Mouse (Mus musculus): ENCODE results near the gene Magi2. TPM values are rescaled to one million over a fixed set of nuclear protein-coding genes. Genes with fewer than 3 reads are reported as not detected.

Magi2 gene
- polyA plus RNA-seq, 1 experiment from 2014 or later = 2.3 TPM

DNA sequence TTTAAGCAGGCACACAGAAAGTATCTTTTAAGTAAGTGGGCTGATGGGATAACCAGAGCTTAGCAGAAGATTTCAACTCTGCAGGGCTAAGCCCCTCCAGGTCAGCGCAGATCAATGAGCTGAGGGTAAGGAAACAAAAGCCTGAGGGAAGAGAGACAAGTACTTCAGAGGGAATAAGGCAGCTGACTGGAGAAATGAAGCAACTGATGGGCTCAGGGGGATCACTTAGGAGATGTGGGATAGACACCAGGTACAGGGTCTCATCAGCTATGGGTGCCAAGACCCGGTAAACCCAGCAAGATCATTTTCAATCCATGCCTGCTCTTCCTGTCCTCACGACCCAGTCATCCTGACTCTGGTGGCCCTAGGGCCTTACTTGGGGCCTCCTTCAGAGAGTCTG, 1395.6 kb downstream of the Magi2 start:
- Histone ChIP-seq H3K27ac (no peak overlapping the region), H3K36me3 (no peaks in the 10 kb centered on the region), H3K27me3 (replicated peaks) (no peaks in the 10 kb centered on the region), H3K4me3 (replicated peaks) (no peak overlapping the region), H3K4me1 (replicated peaks) (no peaks in the 10 kb centered on the region), H3K9me3 (no peaks in the 10 kb centered on the region), H3K4me2 (replicated peaks) (no peak overlapping the region), H3K9ac (no peak overlapping the region)
- no peak for ATAC-seq
- 78% methylated on average over 3 of the region's 3 CpGs for WGBS

DNA sequence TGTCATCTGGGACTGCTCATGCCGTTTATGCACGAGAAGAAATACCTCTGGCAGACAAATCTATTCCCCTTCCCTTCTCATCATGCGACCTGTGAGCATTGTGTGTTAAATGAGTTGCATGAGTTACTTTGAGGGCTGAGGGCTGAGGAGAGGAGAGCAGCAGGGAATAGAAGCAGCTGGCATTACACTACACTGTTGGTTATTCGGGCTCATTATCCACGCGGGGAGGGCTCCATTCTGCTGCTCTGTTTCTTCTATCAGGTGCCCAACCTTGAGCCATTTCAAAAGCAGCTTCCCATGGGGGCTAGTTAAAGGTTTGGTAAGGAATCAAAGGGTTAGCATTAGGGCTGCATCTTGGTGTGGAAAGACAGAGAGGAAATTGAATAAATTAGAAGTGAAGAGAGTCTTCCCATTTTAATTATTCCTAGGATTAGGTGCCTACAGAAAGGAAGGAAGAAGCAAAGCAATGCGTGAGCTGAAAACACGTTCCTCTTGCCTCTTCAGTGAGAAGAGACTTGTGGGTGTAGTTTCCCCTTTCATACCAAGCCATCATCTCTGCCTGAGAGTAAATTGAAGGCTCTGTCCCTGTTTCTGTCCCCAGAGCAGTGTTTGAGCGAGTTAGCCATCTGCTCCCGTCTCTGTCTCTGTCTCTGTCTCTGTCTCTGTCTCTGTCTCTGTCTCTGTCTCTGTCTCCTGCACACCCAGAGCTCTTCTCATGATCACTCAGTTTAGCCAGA, 1396.2 kb downstream of the Magi2 start:
- Histone ChIP-seq H3K9ac (no peak overlapping the region), H3K27ac (no peak overlapping the region), H3K9me3 (no peaks in the 10 kb centered on the region), H3K27me3 (replicated peaks) (no peaks in the 10 kb centered on the region), H3K36me3 (no peaks in the 10 kb centered on the region), H3K4me3 (replicated peaks) (no peak overlapping the region), H3K4me1 (replicated peaks) (no peaks in the 10 kb centered on the region), H3K4me2 (replicated peaks) (no peak overlapping the region)
- ATAC-seq = no peak
- 70% methylated on average over 10 of the region's 10 CpGs for WGBS

DNA sequence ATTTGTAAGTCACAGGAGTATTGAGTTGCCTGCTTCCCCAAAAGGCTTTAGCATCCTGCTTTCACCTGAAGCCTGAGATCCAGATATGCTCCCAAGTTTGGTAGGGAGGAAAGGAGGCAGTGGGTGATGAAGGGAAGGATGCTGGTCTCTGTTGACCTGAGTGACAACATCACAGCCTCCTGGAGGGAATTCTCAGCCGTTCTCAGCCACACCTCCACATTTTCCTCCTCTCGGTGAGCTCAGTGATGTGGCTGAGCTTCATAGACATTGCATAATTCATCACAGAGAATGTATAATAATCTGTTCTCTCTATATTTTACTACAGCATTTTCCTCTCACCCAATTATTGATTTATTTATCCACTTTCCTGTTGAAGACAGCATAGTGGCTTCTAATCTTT, 1398.3 kb downstream of the Magi2 start:
- Histone ChIP-seq H3K27me3 (replicated peaks) (no peaks in the 10 kb centered on the region), H3K4me2 (replicated peaks) (no peak overlapping the region), H3K4me1 (replicated peaks) (no peaks in the 10 kb centered on the region), H3K9me3 (no peaks in the 10 kb centered on the region), H3K27ac (no peak overlapping the region), H3K4me3 (replicated peaks) (no peak overlapping the region), H3K36me3 (no peaks in the 10 kb centered on the region), H3K9ac (no peak overlapping the region)
- ATAC-seq = no peak
- WGBS = 80% methylated on average over 2 of the region's 2 CpGs

DNA sequence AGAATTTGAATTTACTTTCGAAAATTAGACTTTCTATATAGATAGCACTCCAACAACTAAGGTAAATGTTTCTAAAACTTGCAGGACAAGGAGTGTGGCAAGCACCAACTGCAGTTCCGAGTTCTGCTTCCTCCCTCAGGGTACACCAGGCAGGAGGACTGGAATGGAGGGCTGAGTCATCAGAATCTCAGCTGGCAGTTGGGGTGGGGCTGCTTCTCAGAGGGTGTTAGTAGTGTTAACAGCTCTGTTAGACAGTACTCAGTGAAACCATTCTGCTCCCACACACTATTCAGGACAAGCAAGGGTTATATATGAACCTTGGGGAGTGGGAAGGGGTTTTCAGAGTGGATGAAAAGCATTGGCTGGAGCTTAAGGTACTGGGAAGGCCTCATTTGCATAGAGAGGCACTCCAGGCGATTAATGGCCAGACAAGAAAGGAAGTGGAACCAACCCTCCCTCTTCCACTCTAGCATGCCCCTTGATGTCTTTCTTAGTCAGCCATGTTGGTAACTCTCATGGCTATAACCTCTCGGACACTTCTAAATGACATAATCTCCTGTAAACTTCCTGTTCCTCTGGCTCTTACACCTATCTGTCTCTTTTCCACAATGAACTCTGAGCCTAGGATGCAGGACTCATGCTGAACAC, 1402.2 kb downstream of the Magi2 start:
- 68% methylated on average over 4 of the region's 4 CpGs for WGBS

DNA sequence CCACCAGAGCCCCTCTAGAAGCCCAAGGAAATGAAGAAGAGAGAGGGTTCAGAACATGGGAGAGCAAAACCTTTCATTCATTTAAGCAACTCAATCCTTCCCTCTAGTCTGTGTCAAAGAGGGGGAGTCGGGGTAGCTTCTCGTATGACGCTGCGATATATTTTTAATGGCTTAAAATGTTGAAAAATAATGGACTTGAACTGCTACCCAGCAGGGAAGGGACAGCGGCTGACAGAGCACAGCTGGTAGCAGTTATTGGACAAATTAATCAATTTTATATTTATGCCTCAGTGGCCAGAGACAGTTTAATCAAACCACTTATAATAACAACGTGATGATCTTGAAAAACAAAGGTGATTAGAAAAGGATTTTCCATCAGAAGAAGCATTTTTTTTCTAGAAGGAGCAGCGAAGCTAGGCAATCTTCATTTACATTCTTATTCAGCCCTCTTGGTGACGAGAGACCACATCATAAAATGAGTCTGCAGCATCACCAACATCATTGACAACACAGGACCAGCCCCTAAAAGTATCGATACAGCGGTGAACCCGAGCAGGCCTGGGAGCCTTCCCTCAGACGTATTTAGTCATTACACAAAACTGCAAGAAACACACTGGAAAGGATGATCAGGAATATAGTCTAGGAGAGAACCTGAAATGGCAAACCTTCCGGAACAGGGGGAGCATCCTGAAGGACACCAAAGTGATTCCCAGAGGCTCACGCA, 1407.4 kb downstream of the Magi2 start:
- Histone ChIP-seq H3K4me1 (replicated peaks) (no peaks in the 10 kb centered on the region), H3K4me2 (replicated peaks) (no peak overlapping the region), H3K9me3 (no peaks in the 10 kb centered on the region), H3K27ac (no peak overlapping the region), H3K27me3 (replicated peaks) (no peaks in the 10 kb centered on the region), H3K36me3 (no peaks in the 10 kb centered on the region), H3K4me3 (replicated peaks) (no peak overlapping the region), H3K9ac (no peak overlapping the region)
- ATAC-seq = no peak
- WGBS = 74% methylated on average over 14 of the region's 14 CpGs

More for the DNA sequence above, 1402.2 kb downstream of the Magi2 start:
- Histone ChIP-seq H3K27me3 (replicated peaks) (no peaks in the 10 kb centered on the region), H3K4me3 (replicated peaks) (no peak overlapping the region), H3K36me3 (no peaks in the 10 kb centered on the region), H3K4me1 (replicated peaks) (no peaks in the 10 kb centered on the region), H3K9me3 (no peaks in the 10 kb centered on the region), H3K4me2 (replicated peaks) (no peak overlapping the region), H3K9ac (no peak overlapping the region), H3K27ac (no peak overlapping the region)
- no peak for ATAC-seq

DNA sequence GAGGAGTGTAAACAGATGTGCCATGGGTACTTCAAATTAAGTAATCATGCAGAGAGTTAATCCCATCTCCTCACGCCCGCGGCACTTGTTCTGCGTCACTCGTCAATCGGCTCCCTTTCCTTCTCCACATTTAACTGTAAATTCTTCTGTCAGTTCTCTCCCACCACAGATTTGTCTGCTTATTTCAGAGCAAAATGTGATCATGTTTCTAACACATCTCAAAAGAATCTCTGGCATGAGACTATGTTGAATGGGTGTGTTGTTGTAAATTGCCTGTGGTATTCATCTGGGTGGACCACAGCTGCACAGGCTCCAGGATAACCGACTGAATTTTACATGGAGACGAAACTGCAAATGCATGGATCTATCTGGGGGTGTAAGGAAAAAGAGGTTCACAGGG, 1408.0 kb downstream of the Magi2 start:
- no peak overlapping the region for H3K4me2 ChIP-seq (replicated peaks)
- no peaks in the 10 kb centered on the region for H3K9me3 ChIP-seq
- no peak overlapping the region for H3K27ac ChIP-seq
- H3K9ac ChIP-seq = no peak overlapping the region
- no peak overlapping the region for H3K4me3 ChIP-seq (replicated peaks)
- H3K36me3 ChIP-seq = no peaks in the 10 kb centered on the region
- no peaks in the 10 kb centered on the region for H3K4me1 ChIP-seq (replicated peaks)
- WGBS = 81% methylated on average over 8 of the region's 8 CpGs
- no peak for ATAC-seq
- no peaks in the 10 kb centered on the region for H3K27me3 ChIP-seq (replicated peaks)

DNA sequence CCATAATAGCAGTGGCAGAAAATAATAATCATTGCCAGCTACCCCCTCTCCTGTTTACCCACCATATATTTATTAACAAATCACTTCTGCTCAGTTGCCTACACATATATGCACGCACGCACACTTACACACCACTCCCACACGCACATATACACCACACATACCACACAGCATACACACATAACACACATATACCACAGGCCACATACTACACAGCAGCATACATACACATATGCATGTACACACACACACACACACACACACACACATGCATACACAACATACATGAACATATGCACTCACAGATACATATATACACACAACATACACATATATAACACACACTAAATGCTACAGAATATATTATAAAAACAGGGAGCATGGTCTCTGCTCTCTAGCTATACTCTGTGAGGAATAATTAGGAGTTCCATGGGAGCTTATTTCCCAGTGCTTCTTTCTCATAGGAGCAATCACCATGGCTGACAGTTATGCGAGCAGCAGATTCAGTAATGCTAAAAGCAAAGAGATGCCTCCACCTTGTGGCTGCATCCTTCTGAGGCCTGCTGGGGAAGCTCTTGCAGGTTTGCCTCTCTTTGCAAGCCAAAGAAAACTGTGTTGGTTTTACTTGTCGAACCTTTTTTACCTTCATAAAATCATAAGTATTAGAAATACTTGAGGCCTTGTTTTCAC, 1410.6 kb downstream of the Magi2 start:
- no peaks in the 10 kb centered on the region for H3K4me1 ChIP-seq (replicated peaks)
- no peak overlapping the region for H3K27ac ChIP-seq
- H3K4me3 ChIP-seq (replicated peaks) = no peak overlapping the region
- H3K4me2 ChIP-seq (replicated peaks) = no peak overlapping the region
- no peak overlapping the region for H3K9ac ChIP-seq
- no peaks in the 10 kb centered on the region for H3K36me3 ChIP-seq
- WGBS = 74% methylated on average over 5 of the region's 5 CpGs
- ATAC-seq = no peak
- no peaks in the 10 kb centered on the region for H3K9me3 ChIP-seq
- H3K27me3 ChIP-seq (replicated peaks) = no peaks in the 10 kb centered on the region

DNA sequence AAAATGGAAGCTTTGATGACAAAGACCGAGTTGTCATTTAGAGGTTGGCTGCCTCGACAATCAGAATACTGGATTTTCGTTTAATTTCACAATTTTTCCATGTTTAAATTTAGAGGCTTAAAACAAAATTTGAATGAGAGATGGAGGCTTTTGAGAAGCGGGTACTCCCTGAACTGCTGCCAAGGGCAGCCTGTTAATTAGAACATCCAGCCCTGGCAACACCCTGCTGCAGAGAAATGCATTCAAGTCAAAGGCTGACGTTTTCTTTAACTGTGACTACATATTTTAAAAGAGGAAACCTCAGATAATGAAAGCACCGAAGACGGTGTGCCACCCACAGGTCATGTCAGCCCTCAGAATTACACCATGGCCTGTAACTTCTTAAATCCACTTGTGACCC, 1415.4 kb downstream of the Magi2 start:
- WGBS = 74% methylated on average over 7 of the region's 7 CpGs
- Histone ChIP-seq H3K9me3 (no peaks in the 10 kb centered on the region), H3K27ac (no peak overlapping the region), H3K27me3 (replicated peaks) (no peaks in the 10 kb centered on the region), H3K9ac (no peak overlapping the region), H3K4me3 (replicated peaks) (no peak overlapping the region), H3K4me2 (replicated peaks) (no peak overlapping the region), H3K36me3 (no peaks in the 10 kb centered on the region), H3K4me1 (replicated peaks) (no peaks in the 10 kb centered on the region)
- ATAC-seq = no peak

DNA sequence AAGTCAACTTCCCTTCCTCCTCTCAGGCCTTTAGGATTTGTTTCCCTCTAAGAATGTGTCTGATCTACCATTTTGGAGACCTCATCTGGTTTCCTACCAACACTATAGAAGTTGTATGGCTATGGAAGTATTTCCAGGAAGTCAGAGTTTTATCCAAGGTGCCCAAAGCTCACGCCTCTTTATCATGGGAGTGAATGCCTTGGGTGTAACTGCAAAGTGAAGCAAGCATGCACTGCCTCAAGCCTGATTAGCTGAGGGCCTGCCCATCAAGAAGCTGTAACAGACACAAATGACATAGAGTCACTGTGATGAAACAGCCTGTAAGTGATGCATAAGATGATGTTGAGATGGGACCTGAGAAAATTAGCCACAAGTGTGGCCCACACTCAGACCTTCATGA, 1416.9 kb downstream of the Magi2 start:
- H3K27me3 ChIP-seq (replicated peaks) = no peaks in the 10 kb centered on the region
- no peak overlapping the region for H3K4me2 ChIP-seq (replicated peaks)
- no peak overlapping the region for H3K27ac ChIP-seq
- no peak for ATAC-seq
- H3K36me3 ChIP-seq = no peaks in the 10 kb centered on the region
- no peak overlapping the region for H3K4me3 ChIP-seq (replicated peaks)
- H3K9ac ChIP-seq = no peak overlapping the region
- H3K4me1 ChIP-seq (replicated peaks) = no peaks in the 10 kb centered on the region
- no peaks in the 10 kb centered on the region for H3K9me3 ChIP-seq
- WGBS = 86% methylated on average over 1 of the region's 1 CpGs

DNA sequence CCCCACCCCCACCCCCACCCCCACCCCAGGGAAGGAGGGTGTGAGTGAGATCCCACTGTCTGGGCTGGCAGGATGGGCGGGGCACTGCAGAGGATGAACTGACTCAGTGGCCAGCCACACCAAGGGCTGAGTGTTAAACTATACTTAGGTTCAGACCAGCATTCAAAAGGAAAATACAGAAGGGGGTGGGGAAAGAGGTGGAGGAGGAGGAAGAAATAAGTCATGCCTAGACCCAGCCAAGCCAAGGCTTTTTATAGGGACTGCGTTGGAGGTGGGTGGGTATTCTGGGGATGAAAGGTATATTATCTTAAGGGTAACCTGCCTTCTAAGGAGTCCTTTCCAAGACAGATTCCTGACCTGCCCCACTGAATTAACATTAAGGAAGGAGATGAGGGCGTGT, 1420.1 kb downstream of the Magi2 start:
- Histone ChIP-seq H3K4me3 (replicated peaks) (no peak overlapping the region), H3K4me2 (replicated peaks) (no peak overlapping the region), H3K36me3 (no peaks in the 10 kb centered on the region), H3K4me1 (replicated peaks) (no peaks in the 10 kb centered on the region), H3K9ac (no peak overlapping the region), H3K27ac (no peak overlapping the region), H3K27me3 (replicated peaks) (no peaks in the 10 kb centered on the region), H3K9me3 (no peaks in the 10 kb centered on the region)
- 90% methylated on average over 3 of the region's 3 CpGs for WGBS
- ATAC-seq = no peak

DNA sequence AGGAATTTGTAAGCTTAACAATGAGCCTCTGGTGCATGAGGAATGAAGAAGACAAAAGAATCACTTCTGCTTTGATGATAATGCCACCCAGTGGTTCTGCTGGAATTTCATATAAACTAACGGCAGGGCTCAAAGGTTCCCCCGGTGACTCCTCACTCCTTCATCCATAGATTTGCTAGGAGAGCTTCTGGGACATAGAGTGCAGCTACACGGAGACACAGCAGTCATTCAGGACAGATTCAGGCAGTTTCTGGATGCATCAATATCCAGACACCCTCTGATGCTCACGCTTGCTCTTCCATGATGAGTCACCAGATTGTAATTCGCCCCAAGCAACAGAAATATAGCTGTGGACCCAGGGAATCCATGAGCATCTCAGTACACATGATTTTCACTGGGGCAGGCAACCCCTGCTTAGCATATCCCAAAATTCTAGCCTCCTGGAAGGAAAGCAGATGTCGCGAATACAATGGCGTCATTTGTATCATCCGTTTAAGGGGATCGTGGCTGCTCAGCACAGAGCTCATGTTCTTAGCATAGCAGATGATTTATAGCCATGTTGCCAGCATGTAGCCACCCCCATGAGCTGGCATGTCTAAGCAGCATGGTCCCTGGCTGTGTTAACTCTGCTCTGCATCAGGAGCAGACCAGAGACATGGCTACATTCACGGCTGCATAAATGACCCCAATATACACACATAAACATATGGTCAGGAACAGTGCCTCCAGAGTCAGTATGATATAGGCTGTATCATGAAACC, 1426.8 kb downstream of the Magi2 start:
- no peaks in the 10 kb centered on the region for H3K36me3 ChIP-seq
- no peaks in the 10 kb centered on the region for H3K9me3 ChIP-seq
- no peak for ATAC-seq
- H3K4me1 ChIP-seq (replicated peaks) = no peaks in the 10 kb centered on the region
- H3K9ac ChIP-seq = no peak overlapping the region
- H3K27ac ChIP-seq = no peak overlapping the region
- WGBS = 59% methylated on average over 11 of the region's 11 CpGs
- H3K4me2 ChIP-seq (replicated peaks) = no peak overlapping the region
- H3K4me3 ChIP-seq (replicated peaks) = no peak overlapping the region
- no peaks in the 10 kb centered on the region for H3K27me3 ChIP-seq (replicated peaks)
